Mouse (Mus musculus) right cerebral cortex, postnatal 36 days (tissue): ENCODE data around the gene Lin9.
"Not testable (repeated sequence)": the region's sequence is repeated elsewhere in the genome, so short reads cannot be mapped to it uniquely, and the experiment has no call there.

Experiments used
- DNase-seq, 2 experiments: peaks; one replicate each; pipeline ENCODE4 v3.0.0; 2022; ENCODE audit warnings: low spot score in 2 of 2, mixed read lengths in 1 of 2

Lin9 gene

DNA sequence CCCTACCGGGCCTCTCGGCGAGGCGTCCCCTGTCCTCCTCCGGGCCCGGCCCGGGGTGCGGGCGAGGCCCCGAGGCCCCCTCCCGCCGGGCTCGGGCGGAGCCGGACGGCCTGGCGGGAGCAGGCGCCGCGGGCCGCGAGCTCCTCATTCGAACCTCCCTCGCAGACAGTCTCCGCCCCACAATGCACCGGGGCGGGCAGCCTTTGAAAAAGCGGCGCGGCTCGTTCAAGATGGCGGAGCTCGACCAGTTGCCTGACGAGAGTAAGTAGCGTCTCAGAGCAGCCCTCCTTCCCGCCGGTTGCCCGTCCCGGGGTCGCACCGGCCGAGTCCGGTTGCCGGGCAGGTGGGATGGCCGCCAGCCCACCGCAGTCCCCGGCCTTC, at the start of gene Lin9:
Gene Lin9, plus strand, starts transcription at position 14 of the 381 bp plus-strand sequence.
- DNase-seq = peak; percentile 79 to 84

DNA sequence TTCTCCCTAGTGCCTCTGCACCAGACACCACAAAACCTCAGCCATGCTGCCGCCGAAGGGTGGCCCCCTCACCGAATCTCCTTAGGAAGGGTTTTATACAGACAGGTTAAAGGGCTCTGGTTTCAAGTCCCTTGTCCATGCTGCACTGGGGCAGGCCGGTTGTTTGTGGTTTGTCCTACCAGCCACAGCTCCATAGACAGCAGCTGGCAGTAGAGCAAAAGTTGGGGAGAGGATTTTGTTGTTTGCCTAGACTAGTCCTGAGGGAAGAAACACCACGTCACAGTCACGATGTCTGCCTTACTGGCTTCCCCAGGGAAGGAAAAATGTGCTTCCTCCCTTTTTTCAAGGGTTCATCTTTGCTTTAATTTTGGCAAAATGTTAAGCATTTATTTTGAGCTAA, 40.4 kb upstream of the Lin9 start:
- no peak for DNase-seq

DNA sequence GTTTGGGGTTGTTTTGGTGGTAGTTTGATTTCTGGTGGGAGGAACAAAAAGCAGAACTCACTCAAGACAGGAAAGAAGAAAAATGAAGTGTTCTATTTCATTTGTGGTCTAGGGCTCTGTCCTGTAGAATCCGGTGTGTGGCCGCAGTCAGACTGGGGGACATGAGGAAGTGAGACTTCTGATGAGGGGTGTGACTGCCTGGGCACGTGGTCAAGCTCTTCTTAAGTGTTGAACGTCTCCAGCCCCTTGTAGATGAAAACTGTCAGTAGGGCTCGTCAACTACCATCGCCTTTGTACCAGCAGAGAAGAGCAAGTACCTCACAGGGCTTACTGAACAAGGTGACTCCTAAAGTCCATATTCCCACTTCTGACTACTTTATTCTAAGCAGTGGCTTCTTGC, 39.1 kb upstream of the Lin9 start:
- DNase-seq = no peak

DNA sequence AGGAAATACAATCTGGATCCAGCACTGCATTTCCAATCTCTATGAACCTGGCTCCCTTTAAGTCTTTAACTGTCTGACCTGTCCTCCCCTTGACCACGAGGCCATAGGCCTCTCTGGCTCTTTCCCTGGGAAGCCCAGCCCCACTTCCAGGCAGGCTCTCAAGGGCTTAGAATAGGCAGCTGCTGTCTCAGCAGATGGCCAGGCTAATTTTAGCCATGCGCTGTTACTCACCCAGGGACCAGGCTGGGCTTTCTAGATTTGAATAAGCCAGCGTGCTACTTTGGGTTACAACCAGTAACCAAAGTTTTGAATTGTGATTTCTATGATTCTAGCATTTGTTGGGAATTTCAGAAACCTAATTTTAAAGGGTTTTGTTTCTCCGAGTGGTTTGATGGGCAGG, 36.4 kb upstream of the Lin9 start:
- DNase-seq = peak; percentile 71 to 85

DNA sequence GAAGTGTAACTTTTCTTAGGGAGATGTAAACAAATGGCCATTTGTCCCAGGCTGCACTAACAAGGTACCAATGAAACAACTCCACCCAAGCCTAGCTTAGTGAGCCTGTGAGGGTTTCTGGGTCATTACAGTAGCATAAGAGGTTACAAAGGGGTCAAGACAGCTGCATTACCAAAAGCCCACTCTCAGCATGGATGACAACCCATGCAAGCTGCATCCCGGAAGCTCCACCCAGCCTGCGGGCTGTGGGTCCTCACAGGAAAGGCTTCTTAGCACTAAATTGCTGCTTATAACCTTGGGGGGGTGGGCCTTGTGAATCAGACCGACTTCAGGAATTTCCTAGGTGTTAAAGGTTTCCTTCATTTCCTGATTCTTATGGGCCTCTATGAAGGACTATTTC, 34.8 kb upstream of the Lin9 start:
- no peak for DNase-seq

DNA sequence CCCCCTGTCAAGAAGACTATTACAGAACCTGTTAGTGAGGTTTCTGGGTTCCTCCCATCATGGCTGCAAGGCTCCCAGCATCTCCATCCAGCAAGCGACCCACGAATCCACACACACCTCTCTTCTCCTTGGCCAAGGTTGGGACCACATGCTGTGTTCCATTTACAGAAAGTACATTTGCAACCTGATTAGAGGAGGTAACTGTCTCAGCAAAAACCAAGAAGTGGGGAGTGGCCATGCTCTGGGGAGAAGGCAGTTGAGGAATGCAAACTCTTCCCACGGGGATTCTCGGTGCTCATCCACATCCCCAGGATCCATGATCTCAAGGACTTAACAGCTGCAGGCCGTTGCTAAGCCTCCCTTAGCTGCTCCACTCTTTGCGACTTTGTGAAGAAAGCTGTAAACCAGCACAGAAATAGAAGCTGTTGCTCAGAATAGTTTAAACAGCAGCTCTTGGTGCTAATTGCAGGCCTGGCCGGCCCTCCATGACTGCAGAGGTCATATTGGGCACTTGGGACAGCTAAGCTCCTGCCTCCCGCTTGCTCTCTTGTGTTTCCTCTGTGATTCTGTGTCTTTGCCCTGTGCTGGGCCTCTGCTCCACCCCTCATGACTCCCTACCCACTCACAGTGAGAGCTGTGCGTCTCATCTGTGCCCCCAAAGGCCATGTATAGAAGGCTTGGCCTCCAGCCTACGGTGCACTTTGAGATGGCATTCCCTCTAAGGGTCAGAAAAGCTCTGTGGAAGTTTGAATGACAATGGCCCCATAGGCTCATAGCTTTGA, 34.0 kb upstream of the Lin9 start:
- DNase-seq = no peak

- no peak for DNase-seq
Measured at GRCm38 (mm10) chr1:180607578-180607879, 33.4 kb upstream of the Lin9 start.

DNA sequence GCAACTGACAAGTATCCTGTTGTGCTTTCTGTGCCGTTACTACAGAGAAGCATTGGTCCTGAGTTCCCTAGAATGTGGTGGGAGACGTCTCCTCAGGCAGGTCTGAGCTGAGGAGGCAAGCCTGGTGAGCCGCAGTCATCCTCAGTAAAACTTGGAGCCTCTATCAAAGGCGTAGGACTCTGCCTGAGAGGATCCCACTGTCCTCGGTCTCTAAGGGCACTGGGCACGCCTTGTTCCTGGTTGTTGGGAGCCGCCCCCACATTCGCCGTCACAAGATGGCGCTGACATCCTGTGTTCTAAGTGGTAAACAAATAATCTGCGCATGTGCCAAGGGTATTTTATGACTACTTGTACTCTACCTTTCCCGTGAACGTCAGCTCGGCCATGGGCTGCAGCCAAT, 29.1 kb upstream of the Lin9 start:
- not testable (repeated sequence) for DNase-seq

GRCm38 (mm10) chr1:180616762-180617161, 24.2 kb upstream of the Lin9 start:
- DNase-seq = no peak

DNA sequence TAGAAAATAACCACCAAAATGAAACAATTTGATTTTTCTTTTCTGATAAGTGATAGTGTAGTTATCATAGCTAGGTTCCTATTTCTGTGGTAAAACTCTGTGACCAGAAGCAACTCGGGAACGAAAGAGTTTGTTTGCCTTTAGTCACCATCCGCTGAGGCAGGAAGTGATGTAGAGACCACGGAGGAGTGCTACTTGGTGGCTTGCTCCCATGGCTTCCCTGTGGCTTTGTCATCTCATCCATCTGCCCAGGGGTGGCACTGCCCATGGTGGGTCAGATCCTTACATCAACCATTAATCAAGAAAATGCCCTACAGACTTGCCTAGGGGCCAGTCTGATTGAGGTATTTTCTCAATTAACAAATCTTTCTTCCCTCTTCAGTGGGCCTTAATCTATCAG, 18.6 kb upstream of the Lin9 start:
- no peak for DNase-seq

GRCm38 (mm10) chr1:180623911-180624310, 17.0 kb upstream of the Lin9 start:
- no peak for DNase-seq

DNA sequence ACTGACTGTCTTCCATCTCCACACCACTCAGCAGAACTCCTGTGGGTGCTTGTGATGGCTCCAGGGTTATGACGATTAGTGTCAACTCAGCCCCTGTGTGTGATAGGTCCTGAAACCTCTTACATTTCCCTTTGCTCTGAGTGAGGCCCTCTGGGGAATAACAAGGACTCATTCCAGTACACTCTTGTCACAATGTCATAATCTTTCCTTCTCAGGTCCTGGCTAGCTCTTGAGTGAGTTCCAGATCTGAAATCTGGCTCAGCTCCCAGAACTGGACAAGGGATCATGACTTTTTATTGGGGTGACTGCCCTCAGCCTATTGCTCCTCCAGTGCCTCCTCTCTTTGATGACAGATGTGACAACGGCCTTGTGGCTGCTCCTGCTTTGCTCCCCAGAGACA, 14.8 kb upstream of the Lin9 start:
- no peak for DNase-seq

- DNase-seq = not testable (repeated sequence)
Measured at GRCm38 (mm10) chr1:180637796-180638195, 3.2 kb upstream of the Lin9 start.

DNA sequence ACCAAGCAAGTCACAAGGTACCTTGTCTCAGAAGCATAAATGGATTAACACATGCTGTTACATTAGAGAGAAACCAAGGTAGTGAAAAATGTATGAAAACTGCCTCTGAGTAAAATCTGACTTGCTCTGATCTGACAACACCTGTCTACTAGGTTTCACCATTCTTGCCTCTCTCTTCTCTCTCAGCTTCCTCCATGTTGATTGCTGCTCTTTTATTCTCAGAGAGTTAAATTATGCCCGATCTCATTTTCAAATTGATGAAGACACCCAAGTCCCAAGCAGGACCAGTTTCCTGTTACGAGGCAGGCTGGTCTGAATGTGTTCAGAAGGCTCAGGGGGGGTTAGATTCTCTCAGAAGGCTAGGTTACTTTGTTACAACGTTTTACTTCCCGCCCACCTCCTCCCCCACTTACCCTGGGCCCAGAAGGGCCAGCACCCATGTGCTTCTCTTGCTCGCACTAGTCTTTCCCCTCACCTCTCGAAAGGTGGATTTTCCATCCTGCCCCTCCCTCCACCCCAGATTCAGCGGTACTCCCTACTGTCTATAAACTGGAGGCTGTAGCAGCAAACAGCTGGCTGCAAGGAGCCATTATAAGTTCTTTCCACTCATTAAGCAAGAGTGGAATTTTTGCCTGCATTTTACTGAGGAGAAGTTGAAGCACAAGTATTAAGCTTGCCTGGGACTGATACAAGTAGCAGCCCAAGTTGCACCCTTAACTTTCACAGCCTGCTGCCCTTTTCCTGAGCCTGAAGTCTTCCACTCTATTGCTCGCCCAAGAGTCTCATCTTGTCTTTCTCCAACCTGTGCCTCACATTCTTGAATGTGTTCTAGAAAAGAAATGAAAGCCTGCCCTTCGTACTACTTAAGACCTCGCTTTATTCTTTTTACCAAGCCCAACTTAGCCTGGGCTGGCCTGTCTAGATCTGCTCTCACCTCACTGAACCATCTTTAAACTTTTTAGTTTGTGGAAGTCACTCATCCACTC, 1.2 kb upstream of the Lin9 start:
- no peak for DNase-seq

GRCm38 (mm10) chr1:180640605-180641125, 285 bp upstream of the Lin9 start:
- peak in 1 of 2 experiments; percentile 1 for DNase-seq

GRCm38 (mm10) chr1:180641518-180642227, 723 bp downstream of the Lin9 start:
- no peak for DNase-seq

DNA sequence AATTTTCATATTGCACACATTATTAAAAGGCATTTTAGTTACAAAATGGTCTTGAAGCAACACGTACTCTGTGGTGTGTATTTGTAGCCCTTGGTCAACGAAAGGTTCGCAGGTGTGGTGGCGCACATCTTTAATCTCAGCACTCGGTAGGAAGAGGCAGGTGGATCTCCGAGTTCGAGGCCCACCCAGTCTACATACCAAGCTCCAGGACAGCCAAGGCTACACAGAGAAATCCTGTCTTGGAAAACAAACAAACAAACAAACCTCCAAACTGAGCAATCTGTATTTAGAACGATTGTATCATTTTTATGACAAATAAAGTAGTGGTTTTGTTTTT, 1.2 kb downstream of the Lin9 start:
- DNase-seq = no peak

- no peak for DNase-seq
Measured at GRCm38 (mm10) chr1:180691284-180691683, 50.3 kb downstream of the Lin9 start.

GRCm38 (mm10) chr1:180696626-180697352, 55.8 kb downstream of the Lin9 start, which contains the start of gene Mixl1:
TSS of gene Mixl1 (minus strand) at chr1:180697034.
- no peak for DNase-seq

- no peak for DNase-seq
Measured at GRCm38 (mm10) chr1:180698063-180698462, 57.1 kb downstream of the Lin9 start.

GRCm38 (mm10) chr1:180703400-180703799, 62.5 kb downstream of the Lin9 start:
- DNase-seq = no peak
